Mouse (Mus musculus) c-Kit-negative CD71-positive TER-119-positive erythroid progenitor cells, embryonic 14.5 days (primary cell): ENCODE data around the gene Lrrc28.
A peak's percentile ranks its signal among the peaks of the same experiment; 100 is the strongest.

Experiments
- DNase-seq: peaks from one replicate; pipeline ENCODE4 v3.0.0-alpha.2; 2013; ENCODE audit warnings: low read depth, low spot score

Lrrc28 gene

DNA sequence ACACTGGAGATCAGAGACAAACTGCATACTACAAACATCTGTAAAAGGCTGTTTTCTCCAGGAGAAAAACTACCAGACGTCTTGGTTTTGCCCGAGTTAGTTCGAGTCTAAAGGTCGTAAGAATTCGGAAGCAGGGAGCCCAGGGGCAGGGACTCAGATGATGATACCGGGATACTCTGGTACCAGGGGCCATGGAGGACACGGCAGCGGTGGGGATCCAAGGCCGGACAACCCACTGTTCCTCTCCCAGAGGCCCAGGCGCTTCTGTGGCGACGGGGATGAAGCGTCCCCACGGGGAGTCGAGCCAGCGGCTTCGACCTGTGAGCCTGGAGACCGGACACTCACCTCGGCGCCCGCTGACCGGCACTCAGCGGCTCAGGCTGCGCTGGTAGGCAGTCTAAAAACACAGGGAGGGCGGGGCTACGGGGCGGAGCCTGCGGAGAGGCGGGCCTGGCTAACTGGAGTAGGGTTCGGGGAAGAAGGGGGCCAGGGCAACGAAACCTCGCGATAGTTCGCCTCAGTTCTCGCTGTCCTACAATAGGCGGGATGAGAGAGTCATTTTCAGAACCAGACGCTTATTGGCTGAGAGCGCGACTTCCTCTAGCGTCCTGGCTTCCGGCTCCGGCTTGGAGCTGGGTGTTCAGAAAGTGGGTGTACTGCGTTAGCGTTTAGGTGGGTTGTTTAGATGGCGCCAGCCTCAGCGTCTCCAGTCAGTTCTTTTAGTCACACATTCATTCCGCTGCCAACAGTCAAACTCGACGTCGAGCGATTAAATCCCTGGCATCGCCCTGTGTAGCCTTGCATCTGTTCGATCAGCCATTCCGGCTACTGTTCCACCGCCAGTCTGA is at the start of gene Lrrc28:
Gene Lrrc28 (minus strand): TSS at position 436 of the 848 bp plus-strand sequence.
- DNase-seq = peak; percentile 99

DNA sequence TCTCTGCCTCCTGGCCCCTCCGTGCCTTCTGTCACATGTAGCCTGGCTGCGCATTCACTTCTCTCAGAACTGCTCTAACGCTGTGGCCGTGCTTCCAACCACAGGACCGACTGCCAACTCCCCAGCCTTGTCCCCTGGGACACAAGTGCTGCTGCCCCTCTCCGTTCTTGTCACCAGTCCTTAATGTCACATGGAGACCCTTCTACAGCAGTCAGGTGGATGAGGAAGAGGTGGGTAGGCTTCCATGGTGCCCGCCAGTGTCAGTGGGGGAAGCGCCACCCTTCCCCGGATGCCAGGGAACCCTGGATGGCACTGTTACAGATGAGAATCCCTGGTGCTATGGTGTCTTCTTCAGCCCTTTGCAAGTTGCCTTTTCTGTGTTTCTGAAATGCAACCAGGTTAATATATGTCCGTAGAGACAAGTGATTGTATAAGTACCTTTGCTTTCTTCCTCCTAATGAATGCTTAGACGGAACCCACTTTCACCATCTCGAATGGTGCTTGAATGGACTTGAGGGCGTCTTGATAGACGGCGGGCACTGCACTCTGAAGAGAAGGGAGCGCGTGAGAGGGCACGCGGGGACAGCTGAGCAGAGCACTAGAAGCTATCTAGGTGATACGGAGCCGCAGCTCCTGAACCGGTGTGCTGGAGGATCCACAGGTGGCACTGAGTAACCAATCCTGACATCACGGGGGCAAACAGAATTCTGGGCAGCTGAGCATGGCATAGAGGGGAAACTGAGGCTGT is 47.9 kb upstream of the Lrrc28 start:
- DNase-seq = no peak

DNA sequence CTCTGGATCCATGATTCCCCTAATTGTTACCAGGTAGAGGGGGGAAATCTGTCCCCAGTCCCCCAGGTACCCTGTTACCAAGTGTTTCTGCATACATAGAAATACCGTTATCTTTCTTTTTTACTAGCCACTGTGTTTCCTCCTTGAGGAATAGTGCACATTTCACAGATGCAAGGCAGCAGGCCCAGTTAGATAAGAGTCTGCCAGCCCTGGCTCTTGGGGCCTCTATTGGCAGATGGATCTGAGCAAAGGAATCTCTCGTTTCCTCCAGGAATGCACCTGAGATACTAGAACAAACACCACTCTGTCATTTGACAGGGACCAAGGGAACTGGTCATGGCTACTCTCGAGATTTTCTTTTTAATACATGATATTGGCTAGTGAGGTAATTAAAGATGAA is 47.1 kb upstream of the Lrrc28 start:
- DNase-seq = no peak

DNA sequence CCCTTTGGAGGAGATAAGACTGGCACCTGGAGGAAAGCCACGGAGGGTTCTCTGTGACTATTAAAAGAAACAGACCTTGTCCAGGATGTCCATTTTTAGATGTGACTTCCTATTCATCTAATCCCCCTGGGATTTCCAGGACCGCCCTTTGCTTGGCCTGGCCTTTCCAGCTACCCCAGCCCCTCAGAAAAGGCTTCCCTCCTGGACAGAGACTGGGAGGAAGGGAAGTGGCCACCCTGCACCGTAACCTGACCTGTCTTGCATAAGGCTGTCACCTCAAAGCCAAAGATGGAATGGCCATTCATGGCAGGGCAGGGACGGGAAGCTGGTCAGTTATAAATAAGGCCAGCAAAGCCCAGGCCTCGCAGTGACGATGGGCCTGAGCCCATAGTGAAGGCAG is 46.0 kb upstream of the Lrrc28 start:
- no peak for DNase-seq

DNA sequence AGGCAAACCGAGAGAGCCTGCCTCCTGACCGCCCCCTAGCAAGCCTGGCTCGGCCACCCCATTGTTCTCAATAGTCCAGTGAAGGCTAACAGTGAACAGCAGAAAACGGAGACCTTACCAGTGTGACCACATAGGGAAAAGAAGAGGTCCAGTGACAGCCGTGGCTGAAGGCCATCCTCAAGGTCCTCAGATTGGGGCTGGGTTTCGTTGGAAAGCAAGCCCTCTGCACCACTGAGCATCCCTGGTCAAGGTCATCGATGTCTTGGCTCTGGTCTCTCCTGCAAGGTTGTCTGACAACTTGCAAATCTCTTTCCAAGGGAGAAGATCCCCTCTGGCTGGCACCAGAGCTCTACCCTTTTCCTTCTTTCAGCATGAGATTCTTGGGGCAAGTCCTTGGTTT is 44.7 kb upstream of the Lrrc28 start:
- no peak for DNase-seq

DNA sequence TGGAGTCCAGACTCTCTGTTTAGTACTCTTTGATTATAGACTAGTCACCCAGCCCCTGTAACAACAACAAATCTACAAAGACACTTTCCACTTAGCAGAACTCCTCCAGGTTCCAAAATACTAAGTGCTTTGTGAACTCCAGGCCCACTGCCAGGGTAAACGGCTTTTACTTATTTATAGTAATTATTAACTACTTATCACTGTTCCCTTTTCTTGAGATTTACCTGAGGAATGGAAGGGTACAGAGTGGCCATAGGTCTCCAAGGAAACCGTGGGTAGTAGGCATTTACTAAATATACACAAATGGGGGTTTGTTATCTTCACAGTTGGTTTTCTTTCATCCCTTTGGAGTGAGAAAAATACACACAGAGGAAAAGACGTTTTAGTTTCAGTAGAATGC is 43.2 kb upstream of the Lrrc28 start:
- DNase-seq = no peak

DNA sequence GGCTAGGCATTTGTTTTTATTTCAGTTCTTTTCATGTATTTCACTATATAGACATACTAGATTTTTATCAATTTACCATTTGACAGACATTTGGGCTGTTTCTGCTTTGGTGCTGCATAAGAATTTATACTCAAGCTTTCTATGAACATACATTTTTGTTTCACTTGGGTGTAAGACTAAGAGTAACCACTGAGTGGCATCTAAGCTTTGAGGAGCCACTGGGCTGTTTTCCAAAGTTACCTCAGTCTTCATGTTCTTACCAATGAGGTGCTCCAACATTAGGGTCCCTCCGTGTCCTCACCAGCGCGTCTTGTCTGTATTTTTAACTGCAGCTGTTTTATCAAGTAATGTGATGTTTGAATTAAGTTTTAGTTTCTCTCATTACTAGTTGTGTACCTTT is 41.5 kb upstream of the Lrrc28 start:
- no peak for DNase-seq

DNA sequence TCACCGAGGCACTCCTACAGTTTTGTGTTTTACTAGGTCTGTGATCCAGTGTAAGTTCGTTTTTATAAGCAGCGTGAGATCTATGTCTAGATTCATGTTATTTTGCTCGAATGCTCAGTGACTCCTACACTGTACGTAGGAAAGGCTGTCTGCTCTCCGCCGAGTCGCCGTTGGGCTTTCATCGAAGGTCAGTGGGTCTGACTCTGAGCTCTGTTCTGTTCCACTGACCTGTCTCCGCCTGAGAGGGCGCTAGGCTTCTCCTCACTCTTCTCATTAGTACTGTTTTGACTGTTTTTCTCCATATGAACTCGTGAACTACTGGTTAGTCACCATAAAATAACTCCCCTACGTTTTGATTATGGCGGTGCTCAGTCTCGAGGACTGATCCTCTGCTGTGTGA is 37.9 kb upstream of the Lrrc28 start:
- DNase-seq = no peak

DNA sequence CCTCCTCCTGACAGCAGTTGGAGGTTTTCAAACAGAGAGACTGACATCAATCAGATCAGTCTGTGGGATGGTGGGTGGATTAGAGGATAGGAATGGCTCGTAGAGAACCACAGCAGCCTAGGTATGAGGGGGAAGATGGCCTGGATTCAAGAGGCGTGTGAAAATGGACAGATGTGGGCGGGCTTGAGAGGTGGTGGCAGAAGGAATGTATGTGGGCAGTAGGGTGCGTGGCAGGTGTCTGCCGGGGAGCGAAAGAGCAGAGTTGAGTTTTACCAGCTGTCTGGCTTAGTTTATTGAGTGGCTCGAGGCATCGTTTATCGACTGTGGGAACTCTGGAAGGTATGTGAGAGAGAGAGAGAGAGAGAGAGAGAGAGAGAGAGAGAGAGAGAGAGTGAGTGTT is 36.0 kb upstream of the Lrrc28 start:
- no peak for DNase-seq

DNA sequence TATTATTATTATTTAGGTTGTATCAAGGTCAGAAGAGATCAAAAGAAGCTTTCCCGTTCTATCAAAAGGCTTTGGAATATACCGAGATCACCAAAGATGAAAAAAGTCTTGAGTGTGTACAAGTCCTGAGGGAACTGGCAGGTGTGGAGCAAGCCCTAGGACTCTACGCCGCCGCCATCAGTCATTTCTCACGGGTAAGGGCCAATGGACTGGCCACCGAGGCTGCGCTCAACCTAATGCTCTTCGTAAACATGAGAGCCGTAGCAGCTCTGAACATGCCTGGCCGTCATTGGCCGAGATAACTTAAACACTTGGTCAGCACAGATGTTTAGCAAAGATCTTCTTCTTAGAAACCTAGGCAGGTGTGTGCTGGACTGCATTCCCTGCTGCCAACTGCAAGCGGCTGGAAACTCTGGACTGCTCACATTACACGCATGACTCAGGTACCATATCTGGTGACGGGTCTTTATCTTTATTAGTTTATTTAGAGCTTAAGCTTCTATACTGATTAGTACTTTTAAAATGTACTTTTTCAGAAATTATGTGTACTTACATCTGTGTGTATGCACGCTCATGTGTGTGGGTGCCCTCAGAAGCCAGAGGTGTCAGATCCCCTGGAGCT is 33.9 kb upstream of the Lrrc28 start:
- no peak for DNase-seq

DNA sequence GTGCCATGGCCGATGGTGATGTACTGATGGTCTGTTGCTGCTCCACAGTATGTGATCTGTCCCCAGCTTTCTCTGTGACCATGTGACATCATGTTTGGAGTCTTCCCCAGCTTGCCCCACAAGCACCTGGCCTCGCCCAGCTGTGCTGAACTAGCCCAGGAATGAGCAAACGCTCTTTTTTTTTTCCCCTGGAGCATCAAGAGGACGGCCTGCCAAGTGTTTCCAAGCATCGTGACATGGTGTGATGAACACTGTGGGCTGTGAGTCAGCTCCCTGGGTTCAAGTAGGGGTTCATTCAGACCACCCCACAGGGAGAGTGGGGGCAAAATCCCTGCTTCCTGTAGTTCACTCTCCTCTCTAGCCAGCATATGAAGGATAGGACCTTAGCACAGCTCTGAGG is 28.6 kb upstream of the Lrrc28 start:
- DNase-seq = no peak

DNA sequence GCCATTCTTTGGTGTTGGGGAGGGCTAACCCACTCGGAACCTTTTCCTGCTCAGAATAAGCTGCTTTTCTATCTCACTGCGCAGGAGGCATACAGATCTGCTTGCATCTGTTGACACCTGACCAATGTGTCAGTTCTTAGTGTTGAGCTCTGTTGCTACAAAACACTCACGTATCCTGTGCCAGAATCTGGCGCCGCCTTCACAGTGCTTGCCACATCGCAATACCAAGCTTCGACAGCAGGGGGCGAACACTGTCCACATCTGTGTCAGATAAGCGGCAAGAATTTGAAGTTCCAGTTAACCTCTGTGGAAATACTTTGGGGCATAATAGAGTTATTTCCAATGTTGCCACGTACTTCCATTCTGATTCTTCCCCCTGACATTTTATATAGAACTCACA is 27.6 kb upstream of the Lrrc28 start:
- DNase-seq = peak; percentile 40

DNA sequence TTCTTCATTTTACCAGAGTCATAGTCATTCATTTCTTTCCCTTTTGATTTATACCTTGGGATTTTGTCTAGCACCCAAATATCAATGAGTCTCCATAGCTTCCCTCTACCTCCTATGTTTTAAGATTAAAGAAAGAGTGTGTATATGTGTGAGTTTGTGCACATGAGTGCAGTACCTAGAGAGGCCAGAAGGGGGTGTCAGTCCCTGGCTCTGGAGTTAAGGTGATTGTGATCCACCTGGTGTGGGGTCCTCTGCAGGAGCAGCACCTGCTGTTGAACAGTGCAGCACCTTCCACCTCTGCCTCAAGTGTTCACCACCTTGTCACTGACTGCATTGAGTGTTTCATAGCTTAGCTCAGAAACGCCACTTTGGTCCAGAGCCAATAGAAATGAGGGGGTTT is 25.9 kb upstream of the Lrrc28 start:
- DNase-seq = no peak

DNA sequence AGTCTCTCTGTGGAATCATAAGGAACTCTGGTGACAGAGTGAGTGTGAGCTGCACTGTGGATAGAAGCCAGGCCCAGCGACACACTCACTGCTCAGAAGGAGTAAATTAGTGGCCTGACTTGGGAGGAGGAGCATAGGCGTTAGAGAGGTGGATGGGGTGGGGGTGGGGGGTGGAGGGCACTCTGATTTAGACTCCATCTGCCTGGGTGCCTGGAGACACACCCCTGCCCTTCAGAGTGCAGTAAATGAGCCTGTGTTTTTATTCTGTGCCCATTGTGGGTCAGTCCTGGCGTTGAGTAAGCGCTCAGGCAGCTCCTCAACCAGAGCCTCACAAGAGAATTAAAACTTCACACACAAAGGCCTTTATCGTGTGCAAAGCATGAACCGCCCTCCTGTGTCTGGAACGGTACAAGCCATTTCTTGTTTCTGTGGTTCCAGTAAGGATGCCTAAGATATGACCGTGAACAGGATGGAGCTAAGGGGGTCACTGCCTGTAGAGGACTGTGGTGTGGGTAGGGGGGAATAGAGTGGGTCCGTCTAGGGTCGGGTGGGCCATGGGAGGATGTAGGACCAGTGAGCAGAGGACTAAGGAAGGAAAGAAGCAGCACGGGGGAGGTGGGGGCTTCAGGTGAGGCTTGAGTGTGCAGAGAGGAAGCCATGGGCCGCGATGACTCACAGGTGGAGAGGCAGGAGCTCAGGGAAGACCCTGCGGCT is 19.1 kb upstream of the Lrrc28 start:
- no peak for DNase-seq

DNA sequence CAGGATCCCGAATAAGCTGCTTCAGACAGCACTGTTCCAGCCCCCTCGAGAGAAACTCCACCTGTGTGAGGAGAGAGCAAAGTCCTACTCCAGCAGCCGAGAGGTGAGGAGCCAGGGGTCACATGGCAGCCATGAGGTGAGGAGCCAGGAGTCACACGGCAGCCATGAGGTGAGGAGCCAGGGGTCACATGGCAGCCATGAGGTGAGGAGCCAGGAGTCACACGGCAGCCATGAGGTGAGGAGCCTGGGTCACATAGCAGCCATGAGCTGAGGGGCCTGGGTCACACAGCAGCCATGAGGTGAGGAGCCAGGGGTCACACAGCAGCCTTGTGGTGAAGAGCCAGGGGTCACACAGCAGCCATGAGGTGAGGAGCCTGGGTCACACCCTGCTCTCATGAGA is 17.4 kb upstream of the Lrrc28 start:
- DNase-seq = no peak

DNA sequence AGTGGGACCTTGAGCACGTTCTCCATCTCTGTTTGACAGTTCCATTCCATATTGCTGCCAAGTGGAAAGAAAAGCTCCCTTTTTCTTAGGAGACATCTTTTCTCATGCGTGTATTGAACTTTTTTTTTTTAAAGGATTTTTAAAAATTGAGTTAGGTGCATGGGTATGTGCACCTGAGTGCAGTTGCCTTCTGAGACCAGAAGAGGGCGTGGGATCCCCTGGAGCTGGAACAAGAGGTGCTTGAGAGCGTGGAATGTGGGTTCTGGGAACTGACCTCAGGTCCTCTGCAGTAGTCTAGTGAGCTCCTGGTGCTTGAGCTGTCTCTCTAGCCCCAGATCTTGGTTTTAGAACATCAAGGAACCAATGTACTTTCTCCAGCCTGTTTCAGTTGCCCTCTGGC is 13.0 kb upstream of the Lrrc28 start:
- DNase-seq = no peak

DNA sequence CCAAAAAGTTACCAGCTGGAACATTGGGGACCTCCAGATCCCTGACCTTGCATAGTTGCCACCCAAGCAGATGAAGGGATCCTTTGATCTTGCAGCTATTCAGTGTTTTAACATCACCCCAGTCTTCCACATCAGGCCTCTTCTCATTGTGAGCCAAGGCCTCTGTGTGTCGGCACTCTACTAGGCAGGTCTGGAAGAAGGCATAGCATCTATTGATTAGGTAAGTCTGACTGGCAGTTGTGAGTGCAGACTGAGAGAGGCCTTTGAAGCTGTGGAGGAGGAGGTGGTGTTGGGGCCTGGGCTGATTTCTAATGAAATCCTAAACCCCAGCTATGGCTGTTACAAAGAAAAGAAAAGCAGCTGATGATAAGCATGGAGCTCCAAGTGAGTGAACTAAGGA is 10.1 kb upstream of the Lrrc28 start:
- no peak for DNase-seq

DNA sequence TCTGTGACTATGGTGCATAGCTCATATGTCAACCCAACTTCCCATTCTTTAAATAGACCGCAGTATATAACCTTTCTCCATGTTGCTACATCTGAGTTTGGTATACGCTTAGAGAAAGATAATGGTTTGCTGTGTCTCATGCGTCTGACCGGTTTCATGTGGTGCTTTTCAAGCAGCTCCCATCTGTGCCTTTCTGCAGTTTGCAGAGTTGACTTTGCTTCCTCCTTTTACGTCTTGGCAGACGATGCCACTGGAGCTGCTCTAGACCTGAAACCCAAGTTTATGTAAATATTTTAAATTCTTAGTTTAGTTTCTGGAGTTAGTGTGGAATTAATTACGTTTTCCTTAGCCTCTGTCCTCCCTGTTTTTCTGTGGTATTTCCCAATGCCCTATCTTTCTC is 9.6 kb upstream of the Lrrc28 start:
- DNase-seq = no peak

DNA sequence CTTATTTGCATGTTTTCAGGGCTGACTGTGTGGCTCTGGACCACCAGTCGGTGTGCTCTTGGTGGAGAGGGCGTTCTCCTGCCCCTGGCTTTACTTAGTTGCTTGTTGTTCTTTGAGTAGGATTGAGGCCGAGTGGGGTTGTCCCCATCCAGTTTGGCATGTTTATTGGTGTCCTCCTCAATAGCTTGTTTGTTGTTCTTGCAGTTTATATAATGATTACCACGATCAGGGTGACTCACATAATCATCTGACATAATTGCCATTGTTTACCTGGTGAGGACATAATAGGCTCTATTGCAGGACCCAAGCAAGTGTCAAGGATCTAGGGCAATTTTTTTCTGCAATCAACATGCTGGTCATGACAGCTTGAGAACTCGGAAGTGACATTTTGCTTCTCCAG is 7.1 kb upstream of the Lrrc28 start:
- no peak for DNase-seq

DNA sequence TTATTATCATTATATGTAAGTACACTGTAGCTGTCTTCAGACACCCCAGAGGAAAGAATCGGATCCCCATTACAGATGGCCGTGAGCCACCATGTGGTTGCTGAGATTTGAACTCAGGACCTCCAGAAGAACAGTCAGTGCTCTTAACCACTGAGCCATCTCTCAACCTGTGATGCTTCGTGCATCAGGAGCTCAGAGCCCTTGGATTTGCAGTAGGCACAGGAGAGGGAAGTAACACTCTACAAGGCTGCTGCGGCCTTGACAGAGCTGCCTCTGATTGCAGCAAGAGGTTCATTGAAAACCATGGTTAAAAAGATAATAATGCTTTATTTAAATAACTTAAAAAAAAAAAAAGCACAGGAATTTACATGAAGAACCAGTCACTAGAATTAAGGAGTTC is 3.3 kb upstream of the Lrrc28 start:
- DNase-seq = no peak

DNA sequence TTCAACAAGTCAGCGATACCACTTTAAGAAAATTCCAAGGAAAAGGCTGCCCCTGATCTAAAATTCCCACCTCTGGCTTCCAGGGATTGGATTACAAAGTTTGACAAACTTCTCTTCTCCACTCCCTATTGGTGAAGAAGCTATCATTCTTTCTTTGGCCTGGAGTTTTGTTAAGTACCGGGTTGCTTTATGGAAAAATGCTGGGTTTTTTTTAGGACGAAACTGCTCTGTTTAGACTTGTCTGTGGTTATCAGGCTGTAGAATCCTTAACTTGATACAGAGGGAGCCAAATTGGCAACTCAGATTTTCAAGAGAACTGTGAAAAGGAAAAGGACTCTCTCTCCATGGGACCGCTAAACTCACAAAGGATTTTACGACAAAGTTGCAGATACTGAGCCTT is 2.2 kb upstream of the Lrrc28 start, which contains the start of gene Ttc23:
Gene Ttc23 (plus strand): TSS at position 134 of the 400 bp plus-strand sequence.
- no peak for DNase-seq

DNA sequence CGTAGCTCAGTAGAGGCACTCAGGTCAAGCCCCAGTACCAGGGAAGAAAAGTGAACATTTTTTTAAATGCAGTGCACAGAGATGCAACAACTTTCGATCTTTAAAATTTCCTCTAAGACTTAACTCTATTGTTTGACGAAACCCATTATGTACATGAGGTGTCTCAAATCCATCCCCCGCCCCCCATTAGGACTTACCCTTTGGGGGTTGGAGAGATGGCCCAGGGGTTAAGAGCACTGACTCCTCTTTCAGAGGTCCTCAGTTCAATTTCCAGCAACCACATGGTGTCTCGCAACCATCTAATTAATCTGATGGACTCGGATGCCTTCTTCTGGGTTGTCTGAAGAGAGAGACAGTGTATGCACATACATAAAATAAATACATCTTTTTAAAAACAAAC is 1.1 kb upstream of the Lrrc28 start:
- no peak for DNase-seq
